Mouse (Mus musculus) heart, adult 2 months (tissue): Measurements from ENCODE around the gene Ppa1.

ENCODE experiments used
- CTCF ChIP-seq: fragments of 200-600 bp; IDR thresholded peaks from 2 replicates; pipeline ENCODE4 v1.8.1; 2022; ENCODE audit warnings: antibody characterized with exemption, mild to moderate bottlenecking, moderate library complexity
- EP300 ChIP-seq: fragments of 200-500 bp; IDR thresholded peaks from 2 replicates; pipeline ENCODE4 v1.6.1; 2011; ENCODE audit warnings: low read depth, low read length, control low read depth; ENCODE audit not compliant: insufficient read depth
- POLR2A ChIP-seq: fragments of 200-500 bp; IDR thresholded peaks from 2 replicates; pipeline ENCODE4 v1.6.1; 2011; ENCODE audit warnings: mild to moderate bottlenecking, low read depth, low read length, control low read depth; ENCODE audit not compliant: insufficient read depth

DNA sequence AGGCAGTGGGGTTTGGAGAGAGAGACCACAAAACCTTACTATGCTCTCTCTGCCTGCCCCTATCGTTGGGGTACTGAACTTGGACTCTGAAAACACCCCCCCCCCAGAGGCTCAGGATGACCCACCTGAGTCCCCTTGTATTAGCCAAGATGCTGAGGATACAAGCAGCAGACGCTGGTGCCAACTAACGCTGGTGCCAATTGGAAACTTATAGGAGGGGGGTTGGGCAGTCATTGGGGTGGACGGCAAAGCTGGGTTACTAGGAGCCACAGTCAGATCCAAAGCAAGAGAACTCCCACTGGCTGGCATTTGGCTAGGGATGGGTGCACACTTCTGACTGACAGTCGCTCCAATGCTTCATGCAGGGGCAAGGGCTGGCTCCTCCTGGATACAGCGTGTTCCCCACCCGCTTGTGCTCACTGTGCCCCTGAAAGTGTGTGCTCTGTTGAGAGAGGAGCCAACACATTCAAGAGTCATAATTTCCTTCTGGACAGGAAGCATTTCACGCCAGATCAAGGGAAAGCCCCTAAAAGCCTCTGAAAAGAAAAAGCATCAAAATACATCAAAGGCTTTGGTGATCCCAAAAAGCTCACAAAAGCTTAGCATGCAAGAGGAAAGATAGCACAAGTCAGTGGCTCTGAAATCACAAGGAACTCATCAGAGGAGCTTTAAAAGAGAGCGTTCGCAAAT is 43.8 kb upstream of the Ppa1 start:
- no peak for TF ChIP-seq POLR2A
- no peak for TF ChIP-seq CTCF
- no peak for TF ChIP-seq EP300
